Mouse (Mus musculus) heart, embryonic 14.5 days (tissue): ENCODE results near the gene Hist2h2ac. TPM values are rescaled to one million over a fixed set of nuclear protein-coding genes. Genes with fewer than 3 reads are reported as not detected.

Experiments used
- ATAC-seq: fragments of 200-750 bp; cut with Nextera tagmentation; 2 replicates; pipeline ENCODE4 v1.8.0; 2017; ENCODE audit warnings: low read depth, moderate TSS enrichment; ENCODE audit not compliant: insufficient number of reproducible peaks, insufficient read depth, low FRiP score
- H3K27ac ChIP-seq, 2 experiments: fragments of 200-500 bp in 1 of 2; fragments of 300-500 bp in 1 of 2; sonication (generic) in 1 of 2; replicated peaks in 1 of 2; 2 replicates each; pipeline ENCODE4 v1.5.1; 2012 to 2014; ENCODE audit warnings: low read depth in 2 of 2, low read length in 2 of 2, control low read depth in 1 of 2, mild to moderate bottlenecking in 1 of 2, mixed read lengths in 1 of 2; ENCODE audit not compliant: control insufficient read depth in 1 of 2, insufficient read depth in 1 of 2
- H3K27me3 ChIP-seq: fragments of 300-500 bp; sonication (generic); 2 replicates; pipeline ENCODE4 v1.6.1; 2014; ENCODE audit warnings: mild to moderate bottlenecking, low read length, control low read depth; ENCODE audit not compliant: control insufficient read depth, insufficient read depth
- H3K36me3 ChIP-seq: fragments of 300-500 bp; sonication (generic); 2 replicates; pipeline ENCODE4 v1.6.1; 2014; ENCODE audit warnings: mild to moderate bottlenecking, control low read depth, low read length, mixed read lengths; ENCODE audit not compliant: control insufficient read depth, insufficient read depth
- H3K4me1 ChIP-seq, 2 experiments: fragments of 200-500 bp in 1 of 2; fragments of 300-500 bp in 1 of 2; sonication (generic) in 1 of 2; 2 replicates each; pipeline ENCODE4 v1.6.1; 2012 to 2014; ENCODE audit warnings: low read length in 2 of 2, control low read depth in 1 of 2, mixed read lengths in 1 of 2; ENCODE audit not compliant: control insufficient read depth in 2 of 2, insufficient read depth in 2 of 2
- H3K4me2 ChIP-seq: fragments of 300-500 bp; sonication (generic); 2 replicates; pipeline ENCODE4 v1.6.1; 2014; ENCODE audit warnings: mild to moderate bottlenecking, low read length
- H3K4me3 ChIP-seq, 2 experiments: fragments of 200-500 bp in 1 of 2; fragments of 300-500 bp in 1 of 2; sonication (generic) in 1 of 2; 2 replicates each; pipeline ENCODE4 v1.5.1; 2012 to 2014; ENCODE audit warnings: low read length in 2 of 2, mild to moderate bottlenecking in 2 of 2, control low read depth in 1 of 2, low read depth in 1 of 2, moderate library complexity in 1 of 2; ENCODE audit not compliant: control insufficient read depth in 1 of 2, insufficient read depth in 1 of 2
- H3K9ac ChIP-seq: fragments of 300-500 bp; sonication (generic); 2 replicates; pipeline ENCODE4 v1.6.1; 2014; ENCODE audit warnings: mild to moderate bottlenecking, low read length
- H3K9me3 ChIP-seq: fragments of 300-500 bp; sonication (generic); 2 replicates; pipeline ENCODE4 v1.6.1; 2016; ENCODE audit warnings: low read length, control low read depth; ENCODE audit not compliant: control insufficient read depth
- WGBS: fragments of 180-500 bp; shearing (Covaris S2); extraction: QIAGEN DNeasy Blood & Tissue Kit; methylation state at CpG from one replicate; pipeline ENCODE4 v1.1.7; 2014; 5-methylcytosine and 5-hydroxymethylcytosine counted together
- microRNA-seq: library from miRNA; unstranded; fragments of <30 nt; microRNA quantifications from one replicate; pipeline ENCODE4, GENCODE M21; 2016
- polyA plus RNA-seq: library from polyadenylated mRNA; unstranded; fragments of >200 nt; fragmentation: Nextera tagmentation; extraction: Ambion mirVana; gene quantifications from 2 replicates; pipeline ENCODE4 v1.2.1, GENCODE M21; 2014

Hist2h2ac gene
- polyA plus RNA-seq, 1 experiment from 2014 or later = 4.7 TPM

DNA sequence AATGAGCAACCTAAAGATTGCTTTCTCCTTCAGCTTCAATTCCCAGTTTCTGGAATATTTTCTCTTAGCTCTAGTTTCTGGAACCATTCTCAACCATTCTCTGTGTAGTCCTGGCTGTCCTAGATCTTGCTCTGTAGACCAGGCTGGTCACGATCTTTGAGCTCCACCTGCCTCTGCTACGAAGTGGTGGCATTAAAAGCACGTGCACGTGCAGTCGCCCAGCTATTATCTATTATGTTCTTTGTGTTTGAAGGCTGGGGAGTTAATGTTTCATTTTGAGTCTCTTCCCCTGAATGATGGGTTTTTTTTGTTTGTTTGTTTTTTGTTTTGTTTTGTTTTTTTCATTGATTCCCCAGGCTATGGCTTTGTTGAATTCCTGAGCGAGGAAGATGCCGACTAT lies 47.5 kb downstream of the Hist2h2ac start:
- H3K4me1 ChIP-seq = peaks cover 14 to 21% of the 10 kb centered on the region in 2 experiments
- H3K36me3 ChIP-seq = peaks cover 46% of the 10 kb centered on the region
- no peaks in the 10 kb centered on the region for H3K9me3 ChIP-seq
- H3K4me3 ChIP-seq = peak overlapping the region; percentile 70 to 83
- H3K9ac ChIP-seq = peak overlapping the region; percentile 84
- no peaks in the 10 kb centered on the region for H3K27me3 ChIP-seq
- ATAC-seq = no peak
- H3K27ac ChIP-seq = no peak overlapping the region
- 36% methylated on average over 7 of the region's 7 CpGs for WGBS
- H3K4me2 ChIP-seq = peak overlapping the region; percentile 97

DNA sequence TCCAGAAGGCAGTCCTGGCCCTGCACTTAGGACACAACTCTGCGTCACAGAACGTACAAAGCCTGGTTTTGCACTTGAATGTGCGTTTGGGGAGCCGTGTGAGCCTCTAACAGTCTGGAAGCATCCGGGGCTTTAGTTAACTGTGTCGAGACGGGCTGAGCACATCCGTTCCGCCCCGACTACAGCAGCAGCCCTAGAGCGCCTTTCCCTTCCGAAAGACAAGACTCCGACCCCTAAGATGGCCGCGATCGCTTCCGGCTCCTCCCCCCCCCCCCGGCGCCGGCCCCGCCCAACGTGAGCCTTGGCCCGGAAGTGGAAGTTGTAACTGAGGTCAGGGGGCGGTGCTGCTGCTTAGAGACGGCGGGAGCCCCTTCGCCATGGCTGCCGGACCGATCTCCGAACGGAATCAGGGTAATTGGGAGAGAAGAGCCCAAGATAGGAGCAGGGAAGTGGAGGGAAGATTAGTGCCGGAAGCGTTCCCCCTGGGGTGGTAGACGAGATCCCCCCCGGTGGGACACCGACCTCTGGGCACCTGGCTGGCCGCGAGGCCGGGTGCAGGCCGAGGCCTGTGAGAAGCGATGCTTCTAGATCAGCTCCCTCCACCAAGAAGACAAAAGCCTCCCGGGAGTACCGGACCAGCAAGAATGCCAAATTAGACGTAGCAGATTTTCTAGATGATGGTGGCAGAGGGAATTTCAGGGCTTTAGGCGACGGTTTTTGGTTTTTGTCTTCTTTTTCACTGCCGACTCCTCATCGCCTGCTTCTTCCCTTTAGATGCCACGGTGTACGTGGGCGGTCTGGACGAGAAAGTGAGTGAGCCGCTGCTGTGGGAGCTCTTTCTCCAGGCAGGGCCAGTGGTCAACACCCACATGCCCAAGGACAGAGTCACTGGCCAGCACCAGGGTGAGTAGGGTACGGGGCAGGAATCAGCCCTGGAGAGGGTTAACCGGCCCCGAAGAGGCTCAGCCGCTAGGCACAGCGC lies 48.2 kb downstream of the Hist2h2ac start, which contains the start of gene Sf3b4:
Gene Sf3b4, plus strand, starts transcription at position 136 of the 982 bp plus-strand sequence.
- ATAC-seq = peak; percentile 86
- Histone ChIP-seq H3K27ac (peak within 1 kb of the TSS; percentile 97 to 99), H3K4me3 (peak within 1 kb of the TSS; percentile 70 to 83), H3K9ac (peak within 1 kb of the TSS; percentile 84), H3K36me3 (peaks cover 39% of the 10 kb centered on the region), H3K4me1 (peaks cover 14 to 21% of the 10 kb centered on the region in 2 experiments), H3K27me3 (no peaks in the 10 kb centered on the region), H3K9me3 (no peaks in the 10 kb centered on the region), H3K4me2 (peak within 1 kb of the TSS; percentile 97)
- WGBS = under 1% methylated on average over 53 of the region's 58 CpGs

DNA sequence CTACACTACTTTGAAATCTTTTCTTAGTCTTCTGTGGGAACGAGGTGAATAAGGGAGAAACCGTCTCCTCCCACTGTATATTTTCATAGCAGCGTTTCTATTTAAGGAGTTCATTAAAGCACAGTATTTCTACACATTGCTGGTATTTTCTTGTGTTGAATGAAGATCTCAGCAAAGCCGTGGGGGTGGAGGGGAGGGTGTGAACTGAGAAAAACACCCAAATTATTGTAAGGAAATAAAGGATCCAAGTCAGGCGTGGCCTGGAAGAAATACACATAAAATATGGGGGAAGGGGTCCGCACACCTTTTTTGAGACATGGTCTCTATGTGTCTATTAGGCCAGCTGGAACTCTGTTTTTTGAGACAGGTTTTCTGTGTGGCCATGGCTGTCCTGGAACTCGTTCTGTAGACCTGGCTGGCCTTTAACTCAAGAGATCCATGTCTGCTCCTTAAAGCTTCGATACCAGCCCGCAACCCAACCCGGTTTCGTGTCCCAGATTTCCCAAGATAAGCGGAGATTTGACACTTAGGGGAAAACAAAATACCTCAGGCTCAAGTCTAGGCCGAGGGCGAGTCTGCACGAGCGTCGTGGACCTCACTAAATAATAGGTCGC lies 49.0 kb downstream of the Hist2h2ac start:
- Histone ChIP-seq H3K9me3 (no peaks in the 10 kb centered on the region), H3K9ac (peak overlapping the region; percentile 84), H3K27ac (peak overlapping the region; percentile 97 to 99), H3K27me3 (no peaks in the 10 kb centered on the region), H3K36me3 (peaks cover 31% of the 10 kb centered on the region), H3K4me1 (peaks cover 14 to 21% of the 10 kb centered on the region in 2 experiments), H3K4me3 (peak overlapping the region; percentile 62 to 83), H3K4me2 (peak overlapping the region; percentile 85)
- no peak for ATAC-seq
- 19% methylated on average over 18 of the region's 18 CpGs for WGBS

DNA sequence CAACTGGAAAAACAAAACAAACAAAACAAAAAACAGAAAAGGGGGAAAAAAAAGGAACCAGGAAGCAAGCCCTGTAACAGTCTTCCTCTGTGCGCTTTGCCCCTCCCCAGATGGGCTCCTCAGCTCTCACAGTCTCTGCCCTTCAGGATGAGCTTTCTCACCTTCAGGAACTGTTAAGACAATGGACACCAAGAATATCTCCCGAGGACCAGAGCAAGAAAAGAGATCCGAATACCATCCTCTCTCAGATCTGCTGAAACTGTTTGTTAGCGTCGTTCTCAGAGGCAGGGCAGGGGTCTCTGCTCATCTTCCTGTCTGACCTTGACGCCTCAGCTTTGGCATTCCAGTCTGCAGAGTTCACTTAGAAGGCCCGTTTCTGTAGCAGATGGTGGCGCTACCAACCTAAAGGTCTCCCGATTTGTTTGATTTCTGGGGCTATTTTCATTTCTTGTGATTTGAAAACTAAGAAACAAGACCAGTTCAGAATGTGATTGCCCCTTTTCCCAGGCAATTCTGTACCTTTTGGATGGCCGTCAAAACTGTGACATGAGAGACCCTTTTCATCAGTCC lies 49.6 kb downstream of the Hist2h2ac start:
- H3K4me1 ChIP-seq = peaks cover 14 to 21% of the 10 kb centered on the region in 2 experiments
- H3K27ac ChIP-seq = peak overlapping the region; percentile 97 to 99
- no peaks in the 10 kb centered on the region for H3K27me3 ChIP-seq
- WGBS = 49% methylated on average over 10 of the region's 10 CpGs
- peak overlapping the region in 1 of 2 experiments; percentile 83; a peak in 2 of 4 replicates for H3K4me3 ChIP-seq
- H3K4me2 ChIP-seq = peak overlapping the region; percentile 85
- H3K9me3 ChIP-seq = no peaks in the 10 kb centered on the region
- ATAC-seq = no peak
- H3K36me3 ChIP-seq = peaks cover 25% of the 10 kb centered on the region
- H3K9ac ChIP-seq = peak overlapping the region; percentile 84

Small RNA genes lying within 50 kb of the gene (microRNA-seq; reads per million reads assigned to microRNA genes)
- gene Gm44492 (not detected), gene Gm47311 (not detected), gene Gm47313 (not detected)

Other genes starting within 250 kb of the Hist2h2ac start
- 65.0 and 73.7 TPM in 2 replicates for gene Plekho1, start 224.9 kb downstream of the Hist2h2ac start, polyA plus RNA-seq
- gene Vps45, start 162.4 kb downstream of the Hist2h2ac start, polyA plus RNA-seq = 22.8 and 24.4 TPM in 2 replicates
- 12.6 and 16.2 TPM in 2 replicates for gene Otud7b, start 116.4 kb downstream of the Hist2h2ac start, polyA plus RNA-seq
- gene Mtmr11, start 58.9 kb downstream of the Hist2h2ac start, polyA plus RNA-seq = 7.7 and 7.9 TPM in 2 replicates
- gene Sf3b4, start 48.5 kb downstream of the Hist2h2ac start, polyA plus RNA-seq = 83.7 and 88.8 TPM in 2 replicates
- gene Sv2a, start 39.7 kb downstream of the Hist2h2ac start, polyA plus RNA-seq = 10.8 and 12.0 TPM in 2 replicates
- 50.2 and 56.1 TPM in 2 replicates for gene Bola1, start 1.2 kb downstream of the Hist2h2ac start, polyA plus RNA-seq
- gene Hist2h2ab, start 1.0 kb downstream of the Hist2h2ac start, polyA plus RNA-seq = 1.3 TPM in 1 of 2 replicates, not detected in the other
- gene Hist2h2be, start 239 bp upstream of the Hist2h2ac start, polyA plus RNA-seq = 6.8 and 7.6 TPM in 2 replicates
- 3.2 and 6.4 TPM in 2 replicates for gene Hist2h3c2, start 18.2 kb upstream of the Hist2h2ac start, polyA plus RNA-seq
- gene Hist2h2aa2, start 19.4 kb upstream of the Hist2h2ac start, polyA plus RNA-seq = 34.6 and 35.8 TPM in 2 replicates
- 22.5 and 26.3 TPM in 2 replicates for gene Hist2h2aa1, start 24.6 kb upstream of the Hist2h2ac start, polyA plus RNA-seq
- 1.2 TPM in 1 of 2 replicates, not detected in the other for gene Hist2h3c1, start 25.8 kb upstream of the Hist2h2ac start, polyA plus RNA-seq
- 3.4 and 5.0 TPM in 2 replicates for gene Hist2h4, start 42.4 kb upstream of the Hist2h2ac start, polyA plus RNA-seq
- 26.9 and 32.0 TPM in 2 replicates for gene Hist2h3b, start 47.8 kb upstream of the Hist2h2ac start, polyA plus RNA-seq
- gene Hist2h2bb, start 48.9 kb upstream of the Hist2h2ac start, polyA plus RNA-seq = 4.0 and 7.9 TPM in 2 replicates
- gene Fcgr1, start 73.1 kb upstream of the Hist2h2ac start, polyA plus RNA-seq = 2.1 and 3.2 TPM in 2 replicates
- gene BC107364, start 231.4 kb upstream of the Hist2h2ac start, polyA plus RNA-seq = 0.66 and 1.0 TPM in 2 replicates